Mouse (Mus musculus) megakaryocyte, adult 5-6 weeks (primary cell): ENCODE results near the gene Ajap1. TPM values are rescaled to one million over a fixed set of nuclear protein-coding genes. Genes with fewer than 3 reads are reported as not detected.

Source experiments
- ATAC-seq: 2 replicates; pipeline ENCODE4 v1.8.0; 2016; ENCODE audit warnings: mild to moderate bottlenecking, inconsistent platforms; ENCODE audit not compliant: poor library complexity, severe bottlenecking
- total RNA-seq, 2 experiments: library from RNA; stranded (forward) in 1 of 2; stranded (reverse) in 1 of 2; fragments of 153-499, 151-499 nt in 1 of 2; fragments of 221-1000, 200-1000 nt in 1 of 2; gene quantifications; 2 replicates each; pipeline versions ENCODE4 v1.2.3 to v1.2.4; 2015 to 2017

Ajap1 gene
- total RNA-seq, 2 experiments from 2014 or later = not detected

DNA sequence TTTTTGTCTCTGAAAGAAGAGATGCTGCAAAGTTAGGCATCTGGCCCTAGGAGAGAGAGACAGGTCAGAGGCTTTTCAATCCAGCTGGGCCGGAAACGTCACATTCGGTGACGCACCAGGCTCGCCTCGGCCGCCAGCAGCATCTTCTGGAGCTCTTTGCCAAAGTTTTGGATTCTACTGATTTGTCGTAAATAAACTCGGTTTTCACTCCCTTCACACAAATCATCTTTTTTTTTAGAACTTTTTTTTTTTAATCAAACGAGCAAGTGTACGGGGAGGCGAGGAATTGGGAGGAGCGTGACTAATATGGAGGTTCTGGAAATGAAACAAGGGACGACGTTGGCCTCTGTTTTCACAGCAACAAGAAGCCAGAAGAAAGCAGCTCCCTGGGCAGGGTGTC, 23.8 kb downstream of the Ajap1 start:
- ATAC-seq = no peak

DNA sequence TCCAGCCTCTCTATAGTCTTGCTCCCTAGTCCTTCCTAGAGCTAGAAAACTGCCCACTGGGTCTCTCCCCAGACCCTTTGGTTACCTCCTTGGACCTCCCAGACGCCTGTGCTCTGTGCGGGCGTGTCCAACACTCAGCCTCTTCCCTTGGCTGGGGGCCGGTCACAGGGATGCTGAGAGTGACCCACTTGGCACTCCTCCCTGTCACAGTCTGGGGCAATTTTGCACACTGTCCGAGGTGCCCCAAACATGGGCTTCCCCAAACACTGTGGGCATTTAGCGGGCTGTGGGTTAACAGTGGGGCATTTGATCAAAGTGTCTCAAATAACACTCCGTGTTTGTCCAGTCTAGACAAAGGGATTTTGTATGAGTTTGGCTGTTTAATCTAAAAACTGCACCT, 29.1 kb downstream of the Ajap1 start:
- ATAC-seq = no peak

DNA sequence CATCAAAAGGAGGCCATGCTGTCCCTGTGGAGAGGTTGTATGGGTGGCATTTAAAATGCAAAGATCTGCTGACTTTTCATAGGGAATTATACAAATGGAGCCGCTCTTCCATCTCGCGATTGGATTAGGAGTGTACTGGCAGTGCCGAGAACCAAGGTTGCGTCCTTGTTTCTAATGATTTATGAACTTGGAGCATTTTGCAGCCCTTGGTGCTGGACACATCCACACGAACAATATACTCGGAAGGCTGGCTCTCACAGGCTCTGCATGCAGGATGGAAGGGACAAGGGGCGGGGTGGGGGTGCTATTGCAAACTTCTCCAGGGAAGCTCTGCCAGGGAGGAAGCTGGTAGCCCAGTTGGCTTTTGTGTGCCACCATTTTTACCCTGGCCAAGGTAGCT, 31.1 kb downstream of the Ajap1 start:
- ATAC-seq = no peak

DNA sequence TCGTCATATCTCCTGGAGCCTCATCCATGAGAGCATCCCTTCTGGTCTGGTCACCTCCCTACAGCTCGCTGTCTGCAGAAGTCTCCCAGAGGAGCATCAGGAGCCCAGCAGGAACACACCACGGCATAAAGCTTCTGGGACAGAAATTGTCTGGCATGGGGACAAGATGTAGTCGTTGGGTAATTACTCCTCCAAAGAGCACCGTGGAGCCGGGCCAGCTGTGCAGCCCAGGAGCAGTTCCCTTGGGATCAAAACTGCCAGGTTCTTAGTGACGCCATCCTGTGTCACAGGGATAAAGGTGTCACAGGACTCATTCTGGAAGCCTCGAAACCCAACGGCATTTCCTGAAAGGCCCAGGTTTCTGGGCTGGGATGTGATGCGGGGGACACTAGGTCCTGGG, 40.1 kb downstream of the Ajap1 start:
- no peak for ATAC-seq

DNA sequence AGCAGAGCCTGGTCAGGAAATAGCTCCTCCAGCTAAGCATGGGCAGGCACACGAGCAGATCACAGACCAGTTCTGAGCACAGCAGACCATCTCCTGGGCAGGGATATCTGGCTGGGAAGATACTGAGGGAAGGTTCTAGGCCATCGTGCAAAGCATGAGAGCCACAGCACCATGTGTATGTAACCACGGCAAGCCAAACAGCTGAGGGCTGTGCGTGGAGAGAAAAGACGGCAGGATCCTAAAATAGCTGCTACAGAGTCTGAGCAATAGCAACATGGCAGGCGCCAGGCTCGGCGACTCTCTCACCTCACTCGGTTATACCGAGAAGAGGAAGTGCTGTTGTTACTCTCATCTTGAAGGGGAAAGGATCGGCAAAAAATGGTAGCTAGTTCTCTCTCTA, 42.7 kb downstream of the Ajap1 start:
- no peak for ATAC-seq

DNA sequence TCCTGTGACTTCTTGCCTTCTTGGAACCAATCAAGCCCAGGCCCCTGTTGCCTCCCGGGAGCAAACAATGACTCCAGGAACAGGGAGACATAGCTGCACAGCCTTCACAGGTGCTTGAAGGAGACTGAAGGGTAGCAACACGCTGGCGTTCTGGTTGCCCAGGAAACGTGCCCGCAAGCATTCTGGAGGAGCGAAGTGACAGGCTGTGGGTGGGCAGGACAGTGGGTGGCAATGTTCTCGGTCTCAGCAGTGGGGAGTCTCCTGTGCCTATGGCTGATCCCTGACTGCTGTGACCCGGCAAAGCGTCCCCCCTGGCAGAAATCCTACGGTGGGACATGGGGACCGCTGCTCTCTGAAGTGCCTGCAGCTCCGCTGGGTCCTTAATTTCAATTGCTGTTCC, 43.6 kb downstream of the Ajap1 start:
- ATAC-seq = no peak

DNA sequence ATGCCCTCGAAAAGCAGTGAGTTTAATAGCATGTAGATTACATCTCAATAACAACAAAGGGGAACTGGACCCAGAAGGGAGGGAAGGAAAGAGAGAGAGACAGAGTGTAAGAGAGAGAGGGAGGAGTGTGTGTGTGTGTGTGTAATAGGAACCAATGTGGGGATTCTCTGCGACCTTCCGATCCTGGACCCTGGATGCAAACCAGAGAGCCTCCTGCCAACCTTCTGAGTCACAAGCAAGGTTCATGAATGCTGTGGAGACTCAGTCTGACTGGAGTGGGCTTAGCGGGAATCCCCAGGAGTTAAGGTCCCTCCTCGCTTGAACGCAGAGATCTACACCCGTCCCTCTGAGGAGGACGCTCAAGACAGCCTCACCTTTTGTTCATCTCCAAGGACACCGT, 45.4 kb downstream of the Ajap1 start:
- no peak for ATAC-seq

DNA sequence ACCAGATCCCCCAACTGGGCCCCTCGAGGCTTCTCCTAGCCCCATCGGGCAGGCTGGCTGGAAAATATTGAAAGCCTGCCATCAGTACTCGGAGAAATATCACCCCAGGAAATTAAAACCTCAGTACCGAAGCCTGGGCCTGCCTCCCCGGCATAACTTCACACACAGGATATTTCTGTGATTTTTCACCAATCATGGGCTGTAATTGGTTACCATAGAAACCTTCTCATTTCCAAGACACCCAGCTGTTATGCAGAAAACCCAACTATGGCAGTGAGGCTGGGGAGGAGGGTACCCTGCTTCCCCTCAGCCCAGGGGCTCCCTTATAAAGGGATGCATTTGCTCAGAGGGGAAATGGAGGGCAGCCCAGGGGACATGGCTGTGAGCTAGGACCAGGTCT, 46.7 kb downstream of the Ajap1 start:
- no peak for ATAC-seq

DNA sequence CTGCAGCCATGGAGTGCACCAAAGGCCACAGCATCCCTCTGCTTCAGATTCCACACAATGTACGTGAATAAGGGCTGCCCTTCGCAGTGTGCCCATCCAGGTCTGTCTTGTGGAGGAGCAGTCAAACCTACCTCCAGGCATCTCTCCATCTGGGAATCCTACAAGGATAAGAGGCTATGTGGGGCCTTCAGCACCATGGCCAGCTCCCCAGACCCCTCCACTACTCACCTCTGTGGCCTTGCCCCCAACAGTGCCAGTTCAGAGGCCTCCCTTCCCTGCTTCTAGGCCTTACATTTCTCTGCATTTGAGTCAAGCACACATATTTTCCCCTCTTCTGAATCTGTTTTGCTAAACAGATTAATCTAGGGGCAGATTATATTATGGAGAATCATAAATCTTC, 52.6 kb downstream of the Ajap1 start:
- ATAC-seq = no peak

DNA sequence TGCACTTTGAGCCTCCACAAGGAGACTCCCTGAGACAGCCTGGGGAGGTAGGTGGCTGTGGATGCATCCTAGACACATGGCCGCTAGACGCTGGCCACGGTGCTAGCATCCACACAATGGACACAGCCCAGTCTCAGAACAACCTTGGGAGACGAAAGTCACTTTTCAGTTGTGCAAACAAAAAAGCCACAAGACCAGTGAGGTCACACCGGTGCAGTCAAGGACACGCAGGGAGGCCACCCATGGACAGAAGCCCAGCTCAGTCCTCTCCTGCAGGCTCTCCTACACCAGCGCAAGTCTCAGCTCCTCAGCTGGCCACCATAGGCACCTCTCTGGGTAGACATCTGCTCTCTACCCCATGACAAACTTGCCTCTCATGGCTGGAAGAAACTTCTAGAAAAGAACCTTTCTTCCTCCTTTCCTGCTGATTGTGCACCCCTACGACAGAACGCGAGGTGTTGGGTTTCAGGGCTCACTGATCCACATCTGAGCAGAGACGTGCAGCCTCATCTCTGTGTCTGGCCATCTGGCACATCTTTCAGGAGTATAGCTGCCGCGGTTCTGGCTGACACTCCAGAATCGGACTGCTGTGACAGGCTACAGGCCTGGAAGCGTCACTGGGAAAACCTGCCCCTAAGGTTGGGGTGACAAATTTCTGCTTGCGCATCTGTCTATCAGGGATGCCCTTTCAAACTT, 56.5 kb downstream of the Ajap1 start:
- ATAC-seq = no peak

DNA sequence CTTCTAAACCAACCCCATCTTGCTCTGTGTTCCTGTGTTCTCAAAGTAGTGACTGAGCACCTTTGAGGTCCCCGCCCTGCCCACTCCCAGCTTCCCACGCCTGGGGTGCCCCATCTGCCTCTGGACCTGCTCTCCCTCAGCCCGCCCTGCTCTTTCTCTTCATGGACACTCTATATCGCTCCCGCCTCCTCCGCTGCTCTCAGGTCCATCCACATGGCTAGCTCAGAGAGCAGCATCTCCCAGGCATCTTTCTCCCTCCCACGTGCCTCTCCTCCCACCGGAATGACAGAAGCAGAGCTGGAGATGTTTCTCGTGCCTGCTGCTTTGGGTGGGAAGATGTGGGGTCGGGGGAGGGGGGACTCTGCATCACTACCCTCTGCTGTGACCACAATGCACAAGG, 58.3 kb downstream of the Ajap1 start:
- no peak for ATAC-seq

DNA sequence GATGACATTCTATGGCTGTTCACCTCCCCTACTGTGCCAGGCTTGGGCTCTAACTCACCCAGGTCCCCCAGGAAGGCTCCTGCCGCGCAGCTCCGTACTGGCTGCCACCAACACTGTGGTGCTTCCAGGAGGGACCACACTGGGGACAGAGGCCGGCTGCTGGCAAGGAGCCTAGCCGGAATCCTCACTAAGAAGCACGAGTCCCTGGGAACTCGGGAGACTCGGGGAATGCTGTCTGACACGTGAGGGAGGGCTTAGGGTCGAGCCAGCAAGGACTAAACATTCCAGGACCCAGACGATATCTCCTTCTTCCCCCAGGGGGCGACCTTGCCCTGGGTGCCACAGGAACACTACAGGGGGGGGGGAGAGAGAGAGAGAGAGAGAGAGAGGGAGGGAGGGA, 64.7 kb downstream of the Ajap1 start:
- no peak for ATAC-seq

DNA sequence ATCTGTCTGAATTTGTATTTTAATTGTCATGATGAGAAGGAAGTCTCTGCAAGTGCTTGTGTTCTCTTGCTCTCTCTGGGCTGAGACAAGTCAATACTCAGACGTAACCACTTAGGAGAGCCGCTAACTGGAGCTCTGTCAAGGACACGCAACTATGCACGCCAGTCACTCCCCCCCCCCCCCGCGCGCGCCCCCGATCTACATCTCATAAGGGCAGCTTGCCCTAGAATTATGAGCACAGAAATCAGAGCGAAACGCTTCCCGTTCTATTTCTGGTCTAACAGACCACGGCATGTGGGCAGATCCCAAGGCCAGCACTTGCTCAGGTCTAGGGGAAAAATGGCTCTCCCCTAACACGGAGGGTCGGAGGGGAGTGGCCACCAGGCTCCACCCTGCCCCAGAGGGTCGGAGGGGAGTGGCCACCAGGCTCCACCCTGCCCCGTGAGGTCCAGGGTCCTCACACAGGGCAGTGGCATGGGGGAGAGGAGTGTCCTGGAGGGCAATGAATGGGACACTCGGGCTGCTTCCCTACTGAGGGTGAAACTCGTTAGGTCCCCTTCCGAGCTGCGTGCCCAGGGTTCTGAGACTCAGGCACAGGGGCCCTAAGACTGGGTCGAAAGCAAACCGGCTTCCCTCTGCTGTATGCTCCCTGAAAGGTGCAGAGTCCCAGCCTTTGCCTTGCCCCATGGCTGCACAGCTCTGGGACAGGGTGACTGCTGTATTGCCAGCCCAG, 65.3 kb downstream of the Ajap1 start:
- ATAC-seq = no peak

DNA sequence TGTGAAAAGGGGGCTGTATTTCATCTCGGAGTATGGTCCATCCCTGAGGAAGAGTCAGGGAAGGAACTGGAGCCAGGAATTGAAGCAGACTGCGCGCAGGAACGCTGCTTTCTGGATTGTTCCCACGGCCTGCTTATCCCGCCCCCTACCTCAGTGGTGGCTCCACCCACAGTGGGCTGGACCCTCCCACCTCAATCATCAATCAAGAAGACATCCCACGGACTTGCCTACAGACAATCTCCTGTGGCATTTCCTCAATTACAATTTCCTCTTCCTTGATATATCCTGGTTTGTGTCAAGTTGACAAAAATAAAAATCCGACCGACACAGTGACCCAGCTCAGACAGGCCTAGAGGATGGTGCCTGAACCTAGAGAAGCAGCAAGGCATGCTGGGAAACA, 66.5 kb downstream of the Ajap1 start:
- no peak for ATAC-seq

DNA sequence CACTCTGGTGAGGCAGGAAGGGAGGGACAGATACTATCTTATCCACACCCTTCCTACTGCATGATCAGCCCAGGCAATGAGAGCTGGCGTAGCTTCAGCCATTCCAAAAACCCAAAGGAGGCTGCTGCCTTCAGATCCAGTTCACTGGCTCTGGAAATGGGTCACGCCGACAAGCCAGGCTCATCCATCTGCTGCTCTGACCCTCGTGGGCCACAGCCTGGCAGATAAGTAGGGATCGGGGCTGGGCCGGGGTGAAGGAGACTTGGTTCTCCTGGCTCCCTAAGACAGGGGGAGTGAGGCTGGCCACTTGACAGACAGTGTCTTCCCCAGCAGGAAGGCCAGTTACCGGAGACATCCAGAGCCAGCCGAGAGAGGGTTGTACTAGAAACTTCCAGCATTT, 84.2 kb downstream of the Ajap1 start:
- ATAC-seq = no peak

DNA sequence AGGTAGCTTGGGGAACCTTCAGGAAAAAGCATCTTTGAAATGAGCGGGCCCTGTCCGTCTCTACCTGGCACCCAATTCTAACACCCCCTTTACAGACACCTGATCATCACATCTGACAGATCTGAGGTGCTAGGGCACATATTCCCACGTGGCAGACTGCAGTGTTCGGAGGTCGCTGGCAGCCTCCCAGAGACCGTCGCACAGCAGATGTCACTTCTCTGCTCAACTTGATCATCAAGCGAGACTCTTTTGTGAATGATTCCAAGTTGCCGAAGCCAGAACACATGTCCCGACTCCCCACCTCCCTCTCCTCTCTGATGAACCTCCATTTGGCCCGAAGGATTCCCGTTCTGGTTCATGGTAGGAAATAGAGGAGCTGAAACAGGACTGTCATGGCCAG, 95.1 kb downstream of the Ajap1 start:
- no peak for ATAC-seq

DNA sequence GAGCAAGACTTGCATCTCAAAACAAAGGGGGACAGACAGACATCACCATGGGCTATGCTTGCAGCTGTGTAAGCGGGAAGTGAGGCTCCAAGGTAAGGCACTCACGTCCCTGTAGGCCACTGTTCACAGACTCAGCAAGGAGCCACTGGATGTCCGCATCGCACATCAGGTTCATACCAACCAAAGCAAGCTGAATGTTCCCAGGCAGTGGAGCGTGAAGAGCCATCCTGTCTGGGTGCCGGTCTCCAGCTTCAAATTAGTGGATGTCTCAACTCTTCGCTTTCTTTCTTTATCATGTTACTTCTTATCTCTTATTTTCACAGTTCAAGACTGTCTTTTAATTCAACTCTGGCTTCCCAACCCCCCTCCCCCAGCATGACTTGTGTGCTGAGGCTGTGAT, 101.2 kb downstream of the Ajap1 start:
- no peak for ATAC-seq

DNA sequence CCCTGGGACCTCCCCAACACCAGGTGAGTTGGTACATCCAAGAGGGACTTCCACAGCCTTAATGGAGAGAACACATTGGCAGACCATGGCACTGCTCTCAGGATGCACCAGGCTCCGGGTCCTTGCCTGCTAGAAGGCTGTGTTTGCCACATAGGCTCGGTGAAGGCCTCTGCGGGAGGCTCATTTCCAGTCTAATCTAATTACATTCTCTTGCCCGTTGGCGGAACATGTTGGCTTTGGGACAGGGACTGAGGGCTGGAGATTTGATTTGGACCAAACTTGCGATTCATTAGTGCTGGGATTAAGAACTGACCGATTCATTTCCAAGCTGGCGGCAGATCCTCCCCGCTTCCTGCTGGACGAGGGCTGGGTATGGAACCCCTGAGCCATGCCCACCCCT, 101.7 kb downstream of the Ajap1 start:
- ATAC-seq = no peak

DNA sequence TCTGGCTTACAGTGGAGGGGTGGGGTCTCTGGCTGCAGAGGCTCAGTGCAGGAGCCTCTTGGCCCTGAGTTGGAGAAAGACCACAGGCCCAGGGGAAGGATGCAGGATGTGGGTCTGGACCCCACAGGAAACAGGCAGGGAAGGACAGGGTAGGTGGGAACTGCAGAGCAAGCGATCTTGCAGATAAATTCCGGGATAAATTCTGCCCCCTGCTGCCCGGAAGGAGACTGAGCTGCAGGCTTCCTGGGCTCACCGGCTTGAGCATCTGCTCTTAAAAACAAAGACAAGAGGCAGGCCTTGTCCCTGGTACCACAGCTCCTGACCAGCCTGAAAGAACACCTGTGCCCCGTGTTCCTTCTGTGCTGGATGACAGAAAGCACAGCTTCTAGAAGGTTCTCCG, 104.6 kb downstream of the Ajap1 start:
- ATAC-seq = no peak

DNA sequence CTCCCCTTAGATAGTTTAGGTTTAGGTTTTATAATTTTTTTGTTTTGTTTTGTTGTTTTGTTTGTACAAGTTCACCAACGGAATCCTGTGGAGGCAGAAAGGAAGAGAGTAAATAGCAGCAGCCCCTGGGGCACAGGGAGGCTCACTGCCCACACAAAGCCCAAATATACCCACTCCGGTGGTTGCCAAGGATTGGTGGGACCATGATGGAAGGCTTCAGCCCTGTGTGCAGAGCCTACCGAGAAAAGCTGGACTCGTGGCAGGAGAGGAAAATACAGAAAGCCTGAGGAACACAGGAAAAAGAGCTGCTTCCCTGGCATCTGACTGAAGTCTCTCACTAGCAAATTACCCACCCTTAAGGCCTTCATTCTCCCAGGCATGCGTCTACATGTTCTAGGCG, 108.4 kb downstream of the Ajap1 start:
- no peak for ATAC-seq

DNA sequence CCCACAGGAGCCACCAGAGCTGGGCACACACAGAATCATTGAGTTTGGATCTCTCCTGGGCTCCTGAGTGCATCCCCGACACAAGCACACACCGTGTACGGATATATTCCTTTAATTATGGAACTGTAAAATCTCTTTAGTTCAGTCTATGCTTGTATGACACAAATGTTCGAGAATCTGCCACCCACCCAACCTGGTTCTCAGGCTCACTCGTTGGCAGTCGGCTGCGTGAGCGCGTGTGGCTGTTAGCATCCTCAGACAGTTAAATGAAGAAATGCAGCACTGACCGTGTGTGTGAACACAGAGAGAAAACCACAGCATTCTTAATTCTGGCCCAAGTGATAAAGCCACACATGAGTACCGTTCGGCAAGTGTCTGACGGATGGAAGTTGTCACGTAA, 109.5 kb downstream of the Ajap1 start:
- no peak for ATAC-seq

DNA sequence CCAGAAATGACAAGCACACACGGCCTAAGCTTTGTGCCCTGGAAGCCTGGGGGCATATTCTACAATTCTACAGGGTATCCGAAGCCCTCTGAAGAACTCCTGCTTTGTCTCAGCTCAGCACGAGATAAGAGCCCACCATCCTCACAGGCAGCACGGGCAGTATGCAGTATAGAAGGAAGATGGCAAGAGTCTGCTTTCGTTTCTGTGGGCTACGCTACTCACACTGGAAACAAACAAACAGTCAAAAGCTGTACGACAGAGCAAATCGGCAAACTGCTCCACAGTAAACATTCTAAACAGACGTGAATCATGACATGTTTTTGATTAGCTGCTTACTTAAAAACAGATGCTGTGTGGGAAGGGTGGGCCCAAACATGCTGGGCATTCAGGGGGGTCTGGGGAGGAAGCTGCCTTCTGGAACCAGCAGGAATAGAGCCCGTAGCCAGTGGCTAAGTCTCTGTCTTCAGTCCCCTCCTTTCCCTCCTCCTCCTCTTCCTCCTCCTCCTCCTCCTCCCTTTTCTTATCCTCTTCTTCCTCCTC, 113.9 kb downstream of the Ajap1 start:
- no peak for ATAC-seq
